Mouse (Mus musculus): ENCODE data around the gene Ptpn6. TPM values are rescaled to one million over a fixed set of nuclear protein-coding genes. Genes with fewer than 3 reads are reported as not detected.

Gene Ptpn6
- polyA plus RNA-seq (2015; fragmentation: Nextera tagmentation; extraction: Ambion mirVana): 17.3 and 24.3 TPM in 2 replicates

GRCm38 (mm10) chr6:124738511-124739023 is at the start of gene Ptpn6:
Ptpn6 (minus strand) TSS chr6:124738714.
- peak within 1 kb of the TSS; percentile 84 for H3K4me2 ChIP-seq
- H3K9me3 ChIP-seq: no peaks in the 10 kb centered on the region
- WGBS: 27% methylated on average over 15 of the region's 15 CpGs
- no peaks in the 10 kb centered on the region for H3K27me3 ChIP-seq
- peaks cover 11% of the 10 kb centered on the region for H3K36me3 ChIP-seq
- peak within 1 kb of the TSS; percentile 99 for H3K27ac ChIP-seq
- H3K9ac ChIP-seq: peak within 1 kb of the TSS; percentile 16; the same call in 1 of the 2 replicates
- peak within 1 kb of the TSS; percentile 11; the same call in 1 of the 2 replicates for H3K4me3 ChIP-seq
- peak; percentile 40 for ATAC-seq (ENCODE audit: borderline replicate concordance, extremely low read depth, low FRiP score, low TSS enrichment)
- H3K4me1 ChIP-seq: peaks cover 31% of the 10 kb centered on the region

DNA sequence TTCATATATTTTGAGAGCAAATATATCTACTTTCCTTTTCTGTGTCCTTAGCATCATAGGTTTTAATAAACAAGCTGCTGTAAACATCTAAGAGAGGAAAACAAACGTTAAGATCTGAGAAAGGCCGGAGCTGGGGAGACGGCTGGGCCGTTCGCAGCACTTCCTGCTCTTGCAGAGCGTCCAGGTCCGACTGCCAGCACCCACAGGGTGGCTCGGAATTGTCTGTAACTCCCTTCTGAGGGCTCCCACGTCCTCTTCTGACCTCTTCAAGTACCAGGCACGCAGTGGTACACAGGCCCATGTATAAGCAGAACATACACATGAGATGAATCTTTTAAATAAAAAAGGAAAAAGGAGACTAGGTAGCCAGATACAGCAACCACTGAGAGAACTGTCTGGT is 49.2 kb upstream of the Ptpn6 start:
- no peak overlapping the region for H3K4me2 ChIP-seq
- H3K27ac ChIP-seq: no peak overlapping the region
- H3K27me3 ChIP-seq: no peaks in the 10 kb centered on the region
- no peaks in the 10 kb centered on the region for H3K9me3 ChIP-seq
- no peaks in the 10 kb centered on the region for H3K36me3 ChIP-seq
- no peak for ATAC-seq (ENCODE audit: borderline replicate concordance, extremely low read depth, low FRiP score, low TSS enrichment)
- H3K4me1 ChIP-seq: 0 out of 2 replicates have a peak, but pooled peaks cover 3% of the 10 kb centered on the region
- no peak overlapping the region for H3K9ac ChIP-seq
- H3K4me3 ChIP-seq: no peak overlapping the region
- WGBS: 62% methylated on average over 10 of the region's 10 CpGs

- WGBS: 45% methylated on average over 8 of the region's 8 CpGs
- Histone ChIP-seq H3K9ac (no peak overlapping the region), H3K36me3 (no peaks in the 10 kb centered on the region), H3K4me3 (no peak overlapping the region), H3K4me2 (no peak overlapping the region), H3K27me3 (no peaks in the 10 kb centered on the region), H3K9me3 (no peaks in the 10 kb centered on the region), H3K27ac (no peak overlapping the region), H3K4me1 (0 out of 2 replicates have a peak, but pooled peaks cover 6% of the 10 kb centered on the region)
- ATAC-seq (ENCODE audit: borderline replicate concordance, extremely low read depth, low FRiP score, low TSS enrichment): no peak
These were observed 48.4 kb upstream of the Ptpn6 start for GRCm38 (mm10) chr6:124786756-124787420.

DNA sequence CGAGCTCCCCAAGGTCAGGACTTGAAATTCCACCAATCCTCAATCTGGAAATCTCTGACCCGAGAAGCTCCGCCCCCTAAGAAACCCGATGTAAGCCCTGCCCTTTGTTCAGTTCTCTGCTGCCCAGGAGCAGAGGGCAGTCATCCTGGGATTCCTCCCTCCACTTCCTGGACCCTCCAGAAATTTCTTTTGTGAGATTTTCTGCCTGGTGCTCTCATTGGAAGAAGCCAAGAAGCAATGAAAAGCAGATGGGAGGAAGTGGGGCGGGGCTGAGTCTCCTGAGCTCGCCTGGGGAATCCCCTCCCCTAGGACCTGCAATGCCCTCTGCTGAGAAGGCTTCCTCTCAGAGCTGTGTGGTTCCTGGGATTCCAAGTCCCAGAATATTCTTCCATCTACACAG is 43.9 kb upstream of the Ptpn6 start:
- peak; percentile 50; the same call in 1 of the 2 replicates for ATAC-seq (ENCODE audit: borderline replicate concordance, extremely low read depth, low FRiP score, low TSS enrichment)

DNA sequence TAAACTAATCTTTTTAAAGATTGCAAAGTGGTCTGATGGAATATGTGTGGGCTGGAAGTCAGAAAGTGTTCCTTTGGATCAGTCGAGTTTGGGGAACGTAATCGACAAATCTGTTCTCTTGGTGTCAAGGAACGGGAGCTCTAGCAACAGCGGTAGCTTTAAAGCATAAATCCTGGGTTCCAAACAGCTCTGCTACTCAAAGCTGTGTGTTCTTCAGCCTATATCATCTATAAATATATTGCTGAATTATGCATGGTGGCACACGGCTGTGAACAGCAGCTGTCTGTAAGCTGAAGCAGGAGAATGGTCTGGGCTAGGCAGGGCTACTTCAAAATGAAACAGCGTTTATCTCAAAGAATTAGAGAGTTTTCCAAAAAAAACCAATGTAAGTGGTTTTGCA is 42.4 kb upstream of the Ptpn6 start:
- no peak overlapping the region for H3K4me3 ChIP-seq
- no peak overlapping the region for H3K4me2 ChIP-seq
- peaks cover 12% of the 10 kb centered on the region for H3K27me3 ChIP-seq
- no peaks in the 10 kb centered on the region for H3K36me3 ChIP-seq
- H3K4me1 ChIP-seq: peaks cover 17% of the 10 kb centered on the region
- H3K9me3 ChIP-seq: no peaks in the 10 kb centered on the region
- ATAC-seq (ENCODE audit: borderline replicate concordance, extremely low read depth, low FRiP score, low TSS enrichment): no peak
- H3K27ac ChIP-seq: no peak overlapping the region
- WGBS: 82% methylated on average over 7 of the region's 7 CpGs
- H3K9ac ChIP-seq: no peak overlapping the region

More for the DNA sequence above, 43.9 kb upstream of the Ptpn6 start:
- H3K27ac ChIP-seq: no peak overlapping the region
- no peak overlapping the region for H3K9ac ChIP-seq
- peaks cover 17% of the 10 kb centered on the region for H3K4me1 ChIP-seq
- 20% methylated on average over 6 of the region's 6 CpGs for WGBS
- H3K27me3 ChIP-seq: peaks cover 12% of the 10 kb centered on the region
- peak overlapping the region; percentile 27 for H3K4me3 ChIP-seq
- H3K9me3 ChIP-seq: no peaks in the 10 kb centered on the region
- peak overlapping the region; percentile 36 for H3K4me2 ChIP-seq
- H3K36me3 ChIP-seq: no peaks in the 10 kb centered on the region

GRCm38 (mm10) chr6:124779984-124780416 is 41.5 kb upstream of the Ptpn6 start:
- 13% methylated on average over 10 of the region's 10 CpGs for WGBS
- ATAC-seq (ENCODE audit: borderline replicate concordance, extremely low read depth, low FRiP score, low TSS enrichment): 0 out of 2 replicates have a peak, but pooled peaks have one; percentile 5

GRCm38 (mm10) chr6:124779222-124779983 is 40.9 kb upstream of the Ptpn6 start, which contains the start of gene Lrrc23:
Lrrc23 (minus strand) TSS chr6:124779727.
- Histone ChIP-seq H3K27me3 (peaks cover 12% of the 10 kb centered on the region), H3K36me3 (no peaks in the 10 kb centered on the region), H3K4me2 (peak within 1 kb of the TSS; percentile 77), H3K4me3 (peak within 1 kb of the TSS; percentile 40), H3K27ac (no peak within 1 kb of the TSS), H3K4me1 (peaks cover 17% of the 10 kb centered on the region), H3K9me3 (no peaks in the 10 kb centered on the region), H3K9ac (0 out of 2 replicates have a peak within 1 kb of the TSS, but pooled peaks have one; percentile 8)
- 1% methylated on average over 23 of the region's 23 CpGs for WGBS
- ATAC-seq (ENCODE audit: borderline replicate concordance, extremely low read depth, low FRiP score, low TSS enrichment): peak; percentile 39; the same call in 1 of the 2 replicates

More at GRCm38 (mm10) chr6:124779984-124780416, 41.5 kb upstream of the Ptpn6 start:
- H3K36me3 ChIP-seq: no peaks in the 10 kb centered on the region
- H3K4me3 ChIP-seq: peak overlapping the region; percentile 40
- H3K4me1 ChIP-seq: peaks cover 17% of the 10 kb centered on the region
- 0 out of 2 replicates have a peak overlapping the region, but pooled peaks have one; percentile 8 for H3K9ac ChIP-seq
- no peaks in the 10 kb centered on the region for H3K9me3 ChIP-seq
- H3K27me3 ChIP-seq: peaks cover 12% of the 10 kb centered on the region
- no peak overlapping the region for H3K27ac ChIP-seq
- H3K4me2 ChIP-seq: peak overlapping the region; percentile 77

DNA sequence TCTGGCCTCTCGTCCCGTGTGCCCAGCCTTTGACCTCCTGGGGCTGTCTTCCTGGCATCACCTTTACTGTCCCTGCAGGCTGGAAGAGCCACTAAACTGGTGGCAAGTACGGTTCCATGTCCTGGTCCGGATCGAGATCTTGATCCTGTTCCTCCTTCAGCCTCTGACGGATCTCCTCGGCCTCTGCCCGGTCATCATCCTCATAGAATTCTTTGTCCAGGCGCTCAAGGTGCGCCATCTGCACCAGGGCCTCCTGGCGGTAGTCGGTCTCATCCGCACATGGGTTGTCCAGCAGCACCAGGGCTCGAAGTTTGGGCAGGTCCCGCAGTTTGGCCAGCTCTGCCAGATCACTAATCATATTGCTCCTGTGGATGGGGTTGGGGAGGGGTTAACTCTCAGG is 32.0 kb upstream of the Ptpn6 start:
- Histone ChIP-seq H3K36me3 (no peaks in the 10 kb centered on the region), H3K27ac (no peak overlapping the region), H3K9me3 (no peaks in the 10 kb centered on the region), H3K4me3 (no peak overlapping the region), H3K4me2 (no peak overlapping the region), H3K4me1 (peaks cover 21% of the 10 kb centered on the region), H3K27me3 (peaks cover 19% of the 10 kb centered on the region), H3K9ac (no peak overlapping the region)
- WGBS: 81% methylated on average over 15 of the region's 15 CpGs
- ATAC-seq (ENCODE audit: borderline replicate concordance, extremely low read depth, low FRiP score, low TSS enrichment): no peak

GRCm38 (mm10) chr6:124770013-124770412 is 31.5 kb upstream of the Ptpn6 start:
- Histone ChIP-seq H3K36me3 (no peaks in the 10 kb centered on the region), H3K4me3 (peak overlapping the region; percentile 49; the same call in 1 of the 2 replicates), H3K9ac (peak overlapping the region; percentile 58; the same call in 1 of the 2 replicates), H3K9me3 (no peaks in the 10 kb centered on the region), H3K4me1 (peaks cover 21% of the 10 kb centered on the region), H3K27ac (no peak overlapping the region), H3K4me2 (peak overlapping the region; percentile 97), H3K27me3 (peaks cover 19% of the 10 kb centered on the region)
- no peak for ATAC-seq (ENCODE audit: borderline replicate concordance, extremely low read depth, low FRiP score, low TSS enrichment)
- WGBS: 43% methylated on average over 7 of the region's 7 CpGs

- Histone ChIP-seq H3K4me1 (peaks cover 21% of the 10 kb centered on the region), H3K27ac (no peak within 1 kb of the TSS), H3K9me3 (no peaks in the 10 kb centered on the region), H3K4me2 (peak within 1 kb of the TSS; percentile 97), H3K36me3 (no peaks in the 10 kb centered on the region), H3K9ac (peak within 1 kb of the TSS; percentile 58), H3K27me3 (peaks cover 19% of the 10 kb centered on the region), H3K4me3 (peak within 1 kb of the TSS; percentile 49)
- ATAC-seq (ENCODE audit: borderline replicate concordance, extremely low read depth, low FRiP score, low TSS enrichment): peak; percentile 77; the same call in 1 of the 2 replicates
- under 1% methylated on average over 53 of the region's 54 CpGs for WGBS
These were observed 30.7 kb upstream of the Ptpn6 start, which contains the start of gene Eno2 for GRCm38 (mm10) chr6:124769101-124769765. Eno2 (minus strand) TSS chr6:124769673.

- no peak for ATAC-seq (ENCODE audit: borderline replicate concordance, extremely low read depth, low FRiP score, low TSS enrichment)
- H3K27ac ChIP-seq: no peak overlapping the region
- 3% methylated on average over 9 of the region's 9 CpGs for WGBS
- no peaks in the 10 kb centered on the region for H3K9me3 ChIP-seq
- H3K9ac ChIP-seq: no peak overlapping the region
- no peaks in the 10 kb centered on the region for H3K36me3 ChIP-seq
- peaks cover 21% of the 10 kb centered on the region for H3K4me1 ChIP-seq
- peak overlapping the region; percentile 97 for H3K4me2 ChIP-seq
- H3K27me3 ChIP-seq: peaks cover 19% of the 10 kb centered on the region
- peak overlapping the region; percentile 49 for H3K4me3 ChIP-seq
These were observed 30.2 kb upstream of the Ptpn6 start for GRCm38 (mm10) chr6:124768704-124769044.
